Mouse (Mus musculus) lung, adult 2 months (tissue): Measurements from ENCODE around the gene Znrf4.

Experiments
- CTCF ChIP-seq: fragments of 200-500 bp; IDR thresholded peaks from 2 replicates; pipeline ENCODE4 v1.5.1; 2011; ENCODE audit warnings: mild to moderate bottlenecking, low read length, control low read depth; ENCODE audit not compliant: insufficient read depth
- POLR2A ChIP-seq: fragments of 200-500 bp; IDR thresholded peaks from 2 replicates; pipeline ENCODE4 v1.6.1; 2011; ENCODE audit warnings: low read depth, mild to moderate bottlenecking, control low read depth, low read length, borderline replicate concordance; ENCODE audit errors: extremely low read depth

GRCm38 (mm10) chr17:56537912-56538311 is 25.7 kb upstream of the Znrf4 start:
- TF ChIP-seq CTCF, result no peak
- TF ChIP-seq POLR2A, result no peak
